ENCODE assay signal across 23 mouse cellular contexts in genomic region chr17:57094222-57094621, GRCm38 (mm10). TPM values are rescaled to one million over a fixed set of nuclear protein-coding genes. Genes with fewer than 3 reads are reported as not detected.
DNase-seq lines count a peak whose midpoint lies in the region; ATAC-seq and TF ChIP-seq lines count a peak whose summit lies in the region.
"Had no signal": no experiment of that assay in that cellular context is flagged by ENCODE, and none has a peak within 500 bp of the region (broad histone marks: within the 10 kb centered on the region; RNA-seq: fewer than 3 reads in every experiment).

No protein-coding gene starts in this region.

- no peaks in the 10 kb centered on the region for H3K9me3 ChIP-seq in liver, embryonic 13.5 days (replicated peaks)
- no peaks in the 10 kb centered on the region for H3K9me3 ChIP-seq in liver, embryonic 12.5 days (replicated peaks)
- H3K9me3 ChIP-seq in MEL (replicated peaks; ENCODE audit: insufficient read depth, low read length) = no peaks in the 10 kb centered on the region
- H3K9me3 ChIP-seq in intestine, embryonic 16.5 days (ENCODE audit: control insufficient read depth, low read length) = no peaks in the 10 kb centered on the region
- no peaks in the 10 kb centered on the region for H3K9me3 ChIP-seq in stomach, postnatal 0 days (ENCODE audit: control insufficient read depth, low read length)
- no peaks in the 10 kb centered on the region for H3K9me3 ChIP-seq in forebrain, embryonic 14.5 days (replicated peaks; ENCODE audit: control insufficient read depth, low read length)
- H3K9me3 ChIP-seq: heart, embryonic 15.5 days; hindbrain, embryonic 13.5 days; kidney, embryonic 15.5 days; limb, embryonic 13.5 days; liver, embryonic 15.5 days had no signal

- intact Hi-C loops in gastrocnemius, postnatal 36 days (cut with DNase I) = no loop called here

- H3K4me3 ChIP-seq in liver, embryonic 13.5 days (replicated peaks) = no peak overlapping the region
- H3K4me3 ChIP-seq in liver, embryonic 12.5 days = no peak overlapping the region
- H3K4me3 ChIP-seq in MEL (ENCODE audit: control insufficient read depth in 1 of 2, insufficient read depth in 1 of 2, low read depth in 2 of 2, low read length in 2 of 2) = no peak overlapping the region
- H3K4me3 ChIP-seq in intestine, embryonic 16.5 days (ENCODE audit: low read length) = no peak overlapping the region
- no peak overlapping the region for H3K4me3 ChIP-seq in stomach, postnatal 0 days (ENCODE audit: low read depth, low read length)
- no peak overlapping the region for H3K4me3 ChIP-seq in forebrain, embryonic 14.5 days (ENCODE audit: low read depth, low read length)
- H3K4me3 ChIP-seq: embryonic facial prominence, embryonic 12.5 days; heart, embryonic 15.5 days; hindbrain, embryonic 13.5 days; kidney, embryonic 15.5 days; limb, embryonic 13.5 days; liver, embryonic 15.5 days; neural tube, embryonic 12.5 days had no signal

- H3K27me3 ChIP-seq in liver, embryonic 13.5 days = peaks cover 6% of the 10 kb centered on the region
- H3K27me3 ChIP-seq in liver, embryonic 12.5 days (replicated peaks) = peaks cover 28% of the 10 kb centered on the region
- no peaks in the 10 kb centered on the region for H3K27me3 ChIP-seq in MEL (ENCODE audit: control insufficient read depth in 1 of 2, insufficient read depth in 2 of 2, low read length in 2 of 2)
- H3K27me3 ChIP-seq in intestine, embryonic 16.5 days (replicated peaks; ENCODE audit: control insufficient read depth, insufficient read depth, low read length) = no peaks in the 10 kb centered on the region
- H3K27me3 ChIP-seq in stomach, postnatal 0 days (ENCODE audit: control insufficient read depth, insufficient read depth, low read length) = no peaks in the 10 kb centered on the region
- peaks cover 4% of the 10 kb centered on the region; the same call in 1 of the 2 replicates for H3K27me3 ChIP-seq in forebrain, embryonic 14.5 days (replicated peaks; ENCODE audit: control insufficient read depth, insufficient read depth, low read length)

- H3K4me2 ChIP-seq in liver, embryonic 13.5 days = no peak overlapping the region
- no peak overlapping the region for H3K4me2 ChIP-seq in liver, embryonic 12.5 days
- H3K4me2 ChIP-seq in intestine, embryonic 16.5 days (ENCODE audit: low read depth, low read length) = no peak overlapping the region
- H3K4me2 ChIP-seq in stomach, postnatal 0 days (replicated peaks; ENCODE audit: low read depth) = no peak overlapping the region
- H3K4me2 ChIP-seq in forebrain, embryonic 14.5 days (ENCODE audit: low read length) = no peak overlapping the region
- H3K4me2 ChIP-seq: embryonic facial prominence, embryonic 12.5 days; heart, embryonic 15.5 days; hindbrain, embryonic 13.5 days; kidney, embryonic 15.5 days; limb, embryonic 13.5 days; liver, embryonic 15.5 days; neural tube, embryonic 12.5 days had no signal

- no peak overlapping the region for H3K9ac ChIP-seq in liver, embryonic 13.5 days
- H3K9ac ChIP-seq in liver, embryonic 12.5 days = no peak overlapping the region
- H3K9ac ChIP-seq in MEL (ENCODE audit: control insufficient read depth, low read depth, low read length, poor library complexity, severe bottlenecking) = no peak overlapping the region
- no peak overlapping the region for H3K9ac ChIP-seq in intestine, embryonic 16.5 days (ENCODE audit: low read depth, low read length)
- no peak overlapping the region for H3K9ac ChIP-seq in stomach, postnatal 0 days (ENCODE audit: low read length)
- H3K9ac ChIP-seq in forebrain, embryonic 14.5 days (ENCODE audit: low read length) = no peak overlapping the region
- H3K9ac ChIP-seq: embryonic facial prominence, embryonic 12.5 days; heart, embryonic 15.5 days; hindbrain, embryonic 13.5 days; kidney, embryonic 15.5 days; limb, embryonic 13.5 days; liver, embryonic 15.5 days; neural tube, embryonic 12.5 days had no signal

- TF ChIP-seq POLR2A in MEL (IDR thresholded peaks at IDR 0.05; ENCODE audit: control insufficient read depth in 1 of 2, insufficient read depth in 1 of 2, low read depth in 1 of 2, low read length in 2 of 2, poor library complexity in 1 of 2) = no peak

- 59% methylated on average over 3 of the region's 3 CpGs for WGBS in liver, embryonic 13.5 days (ENCODE audit: insufficient replicate concordance)
- WGBS in liver, embryonic 12.5 days (ENCODE audit: insufficient replicate concordance) = 59% methylated on average over 3 of the region's 3 CpGs
- WGBS in intestine, embryonic 16.5 days = 88% methylated on average over 3 of the region's 3 CpGs
- 95% methylated on average over 3 of the region's 3 CpGs for WGBS in stomach, postnatal 0 days
- WGBS in forebrain, embryonic 14.5 days = 98% methylated on average over 3 of the region's 3 CpGs

- no peak for TF ChIP-seq RAD21 in MEL (IDR thresholded peaks at IDR 0.05; ENCODE audit: low read depth, low read length)

- no peaks in the 10 kb centered on the region for H3K79me2 ChIP-seq in MEL (ENCODE audit: control insufficient read depth, insufficient read depth, low read length, poor library complexity)

- no peak for TF ChIP-seq EP300 in MEL (IDR thresholded peaks at IDR 0.05; ENCODE audit: low read depth in 1 of 2, low read length in 2 of 2)
- no peak for TF ChIP-seq EP300 in stomach, postnatal 0 days (optimal IDR thresholded peaks at IDR 0.05)

- peaks cover 9% of the 10 kb centered on the region for H3K4me1 ChIP-seq in liver, embryonic 13.5 days (replicated peaks)
- H3K4me1 ChIP-seq in liver, embryonic 12.5 days = peaks cover 11% of the 10 kb centered on the region; the same call in 1 of the 2 replicates
- H3K4me1 ChIP-seq in MEL (ENCODE audit: control insufficient read depth in 1 of 2, insufficient read depth in 2 of 2, low read length in 2 of 2) = peaks cover 0 to 4% of the 10 kb centered on the region in 2 experiments; a peak in 1 of 4 replicates
- H3K4me1 ChIP-seq in intestine, embryonic 16.5 days (ENCODE audit: control insufficient read depth, insufficient read depth, low read length) = peaks cover 2% of the 10 kb centered on the region; the same call in 1 of the 2 replicates
- no peaks in the 10 kb centered on the region for H3K4me1 ChIP-seq in stomach, postnatal 0 days (replicated peaks; ENCODE audit: control insufficient read depth, insufficient read depth)
- H3K4me1 ChIP-seq in forebrain, embryonic 14.5 days (ENCODE audit: control insufficient read depth, insufficient read depth, low read length) = peaks cover 3% of the 10 kb centered on the region
- H3K4me1 ChIP-seq: embryonic facial prominence, embryonic 12.5 days had no signal

- DNase-seq in liver, embryonic 13.5 days = no peak
- peak; percentile 61 for DNase-seq in MEL (ENCODE audit: low read depth, low spot score)
- DNase-seq in stomach, postnatal 0 days (ENCODE audit: low spot score) = peak; percentile 32
- no peak for DNase-seq in forebrain, embryonic 14.5 days (ENCODE audit: low spot score)
- no peak for DNase-seq in gastrocnemius, postnatal 36 days
- DNase-seq: adrenal gland, postnatal 36 days; cerebellum, adult 11-12 months; cerebellum, postnatal 10 days; heart, postnatal 36 days; kidney, postnatal 36 days; midbrain, embryonic 14.5 days; right cerebral cortex, postnatal 14 days; thymus, postnatal 36 days had no signal

- no peak for TF ChIP-seq CTCF in MEL (IDR thresholded peaks at IDR 0.05 in 2 of 3, conservative IDR thresholded peaks at IDR 0.05 in 1 of 3; ENCODE audit: control insufficient read depth in 1 of 3, insufficient read depth in 1 of 3, low read depth in 2 of 3, low read length in 3 of 3, poor library complexity in 1 of 3, severe bottlenecking in 1 of 3)
- no peak for TF ChIP-seq CTCF in stomach, postnatal 0 days (IDR thresholded peaks at IDR 0.05; ENCODE audit: low read depth)

- peak; percentile 40 for ATAC-seq in liver, embryonic 13.5 days (ENCODE audit: low read depth)
- no peak; the same call in 1 of the 2 replicates for ATAC-seq in liver, embryonic 12.5 days
- ATAC-seq in intestine, embryonic 16.5 days = peak; percentile 26
- ATAC-seq in stomach, postnatal 0 days (ENCODE audit: low FRiP score, low TSS enrichment) = peak; percentile 36; the same call in 1 of the 2 replicates
- ATAC-seq in forebrain, embryonic 14.5 days = no peak
- ATAC-seq: inflammation-experienced regulatory T-cells, adult 6 months had no signal

- no peak overlapping the region for H3K27ac ChIP-seq in liver, embryonic 13.5 days
- H3K27ac ChIP-seq in liver, embryonic 12.5 days = no peak overlapping the region
- no peak overlapping the region for H3K27ac ChIP-seq in MEL (ENCODE audit: control insufficient read depth, low read depth, low read length)
- no peak overlapping the region for H3K27ac ChIP-seq in intestine, embryonic 16.5 days (ENCODE audit: low read length)
- no peak overlapping the region for H3K27ac ChIP-seq in stomach, postnatal 0 days (replicated peaks)
- H3K27ac ChIP-seq in forebrain, embryonic 14.5 days (ENCODE audit: low read depth, low read length) = no peak overlapping the region
- H3K27ac ChIP-seq: embryonic facial prominence, embryonic 12.5 days; heart, embryonic 15.5 days; hindbrain, embryonic 13.5 days; kidney, embryonic 15.5 days; limb, embryonic 13.5 days; liver, embryonic 15.5 days; neural tube, embryonic 12.5 days had no signal

- H3K36me3 ChIP-seq in liver, embryonic 13.5 days = no peaks in the 10 kb centered on the region
- H3K36me3 ChIP-seq in liver, embryonic 12.5 days = no peaks in the 10 kb centered on the region
- no peaks in the 10 kb centered on the region for H3K36me3 ChIP-seq in MEL (ENCODE audit: control insufficient read depth in 1 of 2, insufficient read depth in 2 of 2, low read length in 2 of 2)
- H3K36me3 ChIP-seq in intestine, embryonic 16.5 days (ENCODE audit: control insufficient read depth, insufficient read depth, low read length) = no peaks in the 10 kb centered on the region
- H3K36me3 ChIP-seq in stomach, postnatal 0 days (ENCODE audit: control insufficient read depth, insufficient read depth, low read length) = no peaks in the 10 kb centered on the region
- H3K36me3 ChIP-seq in forebrain, embryonic 14.5 days (ENCODE audit: control insufficient read depth, insufficient read depth, low read length) = no peaks in the 10 kb centered on the region
- H3K36me3 ChIP-seq: embryonic facial prominence, embryonic 12.5 days; heart, embryonic 15.5 days; hindbrain, embryonic 13.5 days; kidney, embryonic 15.5 days; limb, embryonic 13.5 days; liver, embryonic 15.5 days; neural tube, embryonic 12.5 days had no signal

RNA-seq across cellular contexts. Expression of gene Tubb4a, which starts 6.6 kb away (rescaled TPM):
- polyA plus RNA-seq in liver, embryonic 13.5 days (2015; fragmentation: Nextera tagmentation; extraction: Ambion mirVana) = 0.55 and 0.87 TPM in 2 replicates
- polyA plus RNA-seq in liver, embryonic 12.5 days (2016; fragmentation: Nextera tagmentation; extraction: Ambion mirVana) = 1.1 and 1.4 TPM in 2 replicates
- 0.35 and 0.62 TPM in 2 replicates for total RNA-seq in MEL (2012; rRNA removed)
- 1 to 10 TPM in 1 of 2 experiments, not detected in 1; 6.4 TPM for polyA plus RNA-seq in MEL (2012; ENCODE audit: insufficient read depth in 1 of 2, insufficient read length in 2 of 2, low read depth in 1 of 2, low replicate concordance in 2 of 2, missing spikeins in 1 of 2)
- polyA plus RNA-seq in intestine, embryonic 16.5 days (2015; fragmentation: Nextera tagmentation; extraction: Ambion mirVana) = 20.3 and 22.6 TPM in 2 replicates
- 9.5 and 11.5 TPM in 2 replicates for polyA plus RNA-seq in stomach, postnatal 0 days (2015; fragmentation: Nextera tagmentation; extraction: Ambion mirVana)
- polyA plus RNA-seq in forebrain, embryonic 14.5 days (2014; fragmentation: Nextera tagmentation; extraction: Ambion mirVana) = 229 and 249 TPM in 2 replicates
- total RNA-seq in gastrocnemius, postnatal 36 days (2021) = 1 to 10 TPM; 1.3 to 1.4 TPM

RNA-seq across cellular contexts. Expression of gene Tnfsf9, which starts 10.9 kb away (rescaled TPM):
- 1.0 and 1.1 TPM in 2 replicates for polyA plus RNA-seq in liver, embryonic 13.5 days (2015; fragmentation: Nextera tagmentation; extraction: Ambion mirVana)
- 2.3 and 2.4 TPM in 2 replicates for polyA plus RNA-seq in liver, embryonic 12.5 days (2016; fragmentation: Nextera tagmentation; extraction: Ambion mirVana)
- total RNA-seq in MEL (2012; rRNA removed) = 2.0 and 2.5 TPM in 2 replicates
- 1 to 10 TPM in 1 of 2 experiments, not detected in 1; 3.4 TPM for polyA plus RNA-seq in MEL (2012; ENCODE audit: insufficient read depth in 1 of 2, insufficient read length in 2 of 2, low read depth in 1 of 2, low replicate concordance in 2 of 2, missing spikeins in 1 of 2)
- 6.0 and 6.2 TPM in 2 replicates for polyA plus RNA-seq in intestine, embryonic 16.5 days (2015; fragmentation: Nextera tagmentation; extraction: Ambion mirVana)
- 2.3 and 3.5 TPM in 2 replicates for polyA plus RNA-seq in stomach, postnatal 0 days (2015; fragmentation: Nextera tagmentation; extraction: Ambion mirVana)
- polyA plus RNA-seq in forebrain, embryonic 14.5 days (2014; fragmentation: Nextera tagmentation; extraction: Ambion mirVana) = 6.7 and 7.7 TPM in 2 replicates
- under 1 TPM in 1 of 2 experiments, not detected in 1; 0.41 TPM for total RNA-seq in gastrocnemius, postnatal 36 days (2021)

RNA-seq across cellular contexts. Expression of gene Dennd1c, which starts 15.9 kb away (rescaled TPM):
- polyA plus RNA-seq in liver, embryonic 13.5 days (2015; fragmentation: Nextera tagmentation; extraction: Ambion mirVana) = 0.97 and 1.6 TPM in 2 replicates
- 1.8 and 2.2 TPM in 2 replicates for polyA plus RNA-seq in liver, embryonic 12.5 days (2016; fragmentation: Nextera tagmentation; extraction: Ambion mirVana)
- total RNA-seq in MEL (2012; rRNA removed) = 3.2 and 3.8 TPM in 2 replicates
- polyA plus RNA-seq in MEL (2012; ENCODE audit: insufficient read depth in 1 of 2, insufficient read length in 2 of 2, low read depth in 1 of 2, low replicate concordance in 2 of 2, missing spikeins in 1 of 2) = 10 to 100 TPM in 1 of 2 experiments, not detected in 1; 20.7 TPM
- 7.4 and 8.1 TPM in 2 replicates for polyA plus RNA-seq in intestine, embryonic 16.5 days (2015; fragmentation: Nextera tagmentation; extraction: Ambion mirVana)
- polyA plus RNA-seq in stomach, postnatal 0 days (2015; fragmentation: Nextera tagmentation; extraction: Ambion mirVana) = 2.4 and 2.8 TPM in 2 replicates
- polyA plus RNA-seq in forebrain, embryonic 14.5 days (2014; fragmentation: Nextera tagmentation; extraction: Ambion mirVana) = 3.6 and 4.1 TPM in 2 replicates
- total RNA-seq in gastrocnemius, postnatal 36 days (2021) = under 1 TPM; 0.43 to 0.54 TPM

RNA-seq across cellular contexts. Expression of gene Slc25a23, which starts 34.6 kb away (rescaled TPM):
- polyA plus RNA-seq in liver, embryonic 13.5 days (2015; fragmentation: Nextera tagmentation; extraction: Ambion mirVana) = 2.4 and 2.9 TPM in 2 replicates
- polyA plus RNA-seq in liver, embryonic 12.5 days (2016; fragmentation: Nextera tagmentation; extraction: Ambion mirVana) = 3.2 and 3.5 TPM in 2 replicates
- 4.9 and 5.9 TPM in 2 replicates for total RNA-seq in MEL (2012; rRNA removed)
- polyA plus RNA-seq in MEL (2012; ENCODE audit: insufficient read depth in 1 of 2, insufficient read length in 2 of 2, low read depth in 1 of 2, low replicate concordance in 2 of 2, missing spikeins in 1 of 2) = 10 to 100 TPM in 1 of 2 experiments, not detected in 1; 60.8 TPM
- 5.7 and 6.7 TPM in 2 replicates for polyA plus RNA-seq in intestine, embryonic 16.5 days (2015; fragmentation: Nextera tagmentation; extraction: Ambion mirVana)
- polyA plus RNA-seq in stomach, postnatal 0 days (2015; fragmentation: Nextera tagmentation; extraction: Ambion mirVana) = 3.1 and 4.2 TPM in 2 replicates
- 25.7 and 27.2 TPM in 2 replicates for polyA plus RNA-seq in forebrain, embryonic 14.5 days (2014; fragmentation: Nextera tagmentation; extraction: Ambion mirVana)
- 10 to 100 TPM; 34.1 to 48.5 TPM for total RNA-seq in gastrocnemius, postnatal 36 days (2021)

RNA-seq across cellular contexts. Expression of gene Crb3, which starts 35.3 kb away (rescaled TPM):
- 2.9 and 3.1 TPM in 2 replicates for polyA plus RNA-seq in liver, embryonic 13.5 days (2015; fragmentation: Nextera tagmentation; extraction: Ambion mirVana)
- 2.5 and 3.0 TPM in 2 replicates for polyA plus RNA-seq in liver, embryonic 12.5 days (2016; fragmentation: Nextera tagmentation; extraction: Ambion mirVana)
- total RNA-seq in MEL (2012; rRNA removed) = not detected in 2 replicates
- under 1 TPM in 1 of 2 experiments, not detected in 1; 0.19 TPM for polyA plus RNA-seq in MEL (2012; ENCODE audit: insufficient read depth in 1 of 2, insufficient read length in 2 of 2, low read depth in 1 of 2, low replicate concordance in 2 of 2, missing spikeins in 1 of 2)
- polyA plus RNA-seq in intestine, embryonic 16.5 days (2015; fragmentation: Nextera tagmentation; extraction: Ambion mirVana) = 113 TPM in 2 replicates
- polyA plus RNA-seq in stomach, postnatal 0 days (2015; fragmentation: Nextera tagmentation; extraction: Ambion mirVana) = 74.9 and 82.7 TPM in 2 replicates
- polyA plus RNA-seq in forebrain, embryonic 14.5 days (2014; fragmentation: Nextera tagmentation; extraction: Ambion mirVana) = 1.9 and 2.0 TPM in 2 replicates
- total RNA-seq in gastrocnemius, postnatal 36 days (2021) = under 1 TPM; 0.51 to 0.57 TPM

Comparison
In these comparisons a context has a peak if more than half of its experiments do, and no peak if none do; other contexts are left out.
1. ATAC-seq: peak in liver, embryonic 13.5 days (single experiment), intestine, embryonic 16.5 days (single experiment) and stomach, postnatal 0 days (single experiment); none in liver, embryonic 12.5 days (single experiment) and forebrain, embryonic 14.5 days (single experiment).
2. DNase-seq: peak in MEL (single experiment) and stomach, postnatal 0 days (single experiment); none in liver, embryonic 13.5 days (single experiment), forebrain, embryonic 14.5 days (single experiment) and gastrocnemius, postnatal 36 days (0 of 2).